Mouse (Mus musculus) embryonic stem cell, embryonic (primary cell): ENCODE data around the gene Dag1.

Experiments
- CTCF ChIA-PET, 4 experiments: fragments of 300-600 bp in 2 of 4; fragments of 350-600 bp in 2 of 4; sonication (Branson Sonifier 250); formaldehyde crosslinking; loops; one replicate each; lab custom pipeline; 2022; ENCODE audit warnings: inconsistent platforms in 2 of 4; lab: Charles Lee
- POLR2A ChIA-PET, 4 experiments: fragments of 300-600 bp in 2 of 4; fragments of 350-600 bp in 2 of 4; sonication (Branson Sonifier 250); formaldehyde crosslinking; loops; one replicate each; lab custom pipeline; 2022; ENCODE audit warnings: antibody characterized with exemption in 4 of 4, inconsistent platforms in 1 of 4; lab: Charles Lee

Dag1 gene

GRCm38 (mm10) chr9:108263131-108263681, 552 bp downstream of the Dag1 start:
- ChIA-PET CTCF (interaction anchor here (0.5 to 4.3 kb wide), 14 partner anchors 8 to 362 kb away, joined by 3 to 39 read pairs (median 4); partner anchors contain the start of gene Apeh (in 1 of the 4)), POLR2A (interaction anchor here (0.6 to 7.6 kb wide), 58 partner anchors 8 to 313 kb away, joined by 3 to 65 read pairs (median 5); partner anchors contain the start of genes Gpx1 (in 4 of the 4), 1700102P08Rik (in 2 of the 4), Amigo3 (in 2 of the 4) and Amt (in 2 of the 4))

- POLR2A ChIA-PET: interaction anchor here in 3 of 4 experiments (0.6 to 7.6 kb wide), 32 partner anchors 7 to 312 kb away, joined by 3 to 65 read pairs (median 6); partner anchors contain the start of genes Gpx1 (in 3 of the 3), Amt (in 2 of the 3), 1700102P08Rik (in 1 of the 3) and Amigo3 (in 1 of the 3)
- CTCF ChIA-PET: interaction anchor here in 2 of 4 experiments (0.5 to 2.9 kb wide), 5 partner anchors 14 to 361 kb away, joined by 3 to 12 read pairs (median 3); partner anchors contain the start of gene Apeh (in 1 of the 2)
Observed at GRCm38 (mm10) chr9:108262494-108263049, 1.2 kb downstream of the Dag1 start.

GRCm38 (mm10) chr9:108261865-108262264, 1.9 kb downstream of the Dag1 start:
- ChIA-PET CTCF (no interaction called here), POLR2A (interaction anchor here in 3 of 4 experiments (0.5 to 7.6 kb wide), 11 partner anchors 10 to 208 kb away, joined by 3 to 65 read pairs (median 4); partner anchors contain the start of genes Mst1 (in 1 of the 3), Nicn1 (in 1 of the 3), Rhoa (in 1 of the 3) and Tcta (in 1 of the 3))

GRCm38 (mm10) chr9:108260526-108260925, 3.2 kb downstream of the Dag1 start:
- ChIA-PET POLR2A (interaction anchor here in 3 of 4 experiments (0.6 to 7.6 kb wide), 11 partner anchors 8 to 222 kb away, joined by 3 to 65 read pairs (median 3); partner anchors contain the start of genes Amt (in 1 of the 3), Gpx1 (in 1 of the 3) and Mst1 (in 1 of the 3)), CTCF (interaction anchor here in 1 of 4 experiments (1.7 kb wide), 1 partner anchor 8 kb away, joined by 4 read pairs; no protein-coding TSS in a partner anchor)

- CTCF ChIA-PET: interaction anchor here in 3 of 4 experiments (0.6 to 1.6 kb wide), 6 partner anchors 8 to 317 kb away, joined by 3 to 6 read pairs (median 4); partner anchors contain the start of genes Dag1 (in 2 of the 3) and Dalrd3 (in 1 of the 3)
- POLR2A ChIA-PET: interaction anchor here in 3 of 4 experiments (0.6 to 9.1 kb wide), 7 partner anchors 11 to 207 kb away, joined by 3 to 65 read pairs (median 4); partner anchors contain the start of gene Dag1 (in 3 of the 3)
Observed at GRCm38 (mm10) chr9:108252766-108253165, 11.0 kb downstream of the Dag1 start.

- POLR2A ChIA-PET: interaction anchor here in 3 of 4 experiments (0.7 to 9.1 kb wide), 6 partner anchors 12 to 87 kb away, joined by 3 to 65 read pairs (median 4); partner anchors contain the start of gene Dag1 (in 2 of the 3)
- CTCF ChIA-PET: interaction anchor here in 3 of 4 experiments (0.6 to 1.6 kb wide), 7 partner anchors 9 to 105 kb away, joined by 3 to 6 read pairs (median 3); partner anchors contain the start of gene Dag1 (in 1 of the 3)
Observed at GRCm38 (mm10) chr9:108251877-108252276, 11.9 kb downstream of the Dag1 start.

GRCm38 (mm10) chr9:108248957-108249356, 14.8 kb downstream of the Dag1 start:
- ChIA-PET POLR2A (interaction anchor here in 2 of 4 experiments (1.5 to 9.1 kb wide), 5 partner anchors 9 to 16 kb away, joined by 3 to 65 read pairs (median 9); partner anchors contain the start of gene Dag1 (in 2 of the 2)), CTCF (interaction anchor here in 2 of 4 experiments (0.5 to 0.8 kb wide), 3 partner anchors 35 to 189 kb away, joined by 3 to 6 read pairs (median 4); no protein-coding TSS in a partner anchor)

GRCm38 (mm10) chr9:108244984-108245383, 18.8 kb downstream of the Dag1 start:
- POLR2A ChIA-PET: interaction anchor here (0.5 to 2.4 kb wide), 11 partner anchors 8 to 148 kb away, joined by 3 to 8 read pairs (median 3); partner anchors contain the start of genes 1700102P08Rik (in 1 of the 4), Dag1 (in 1 of the 4) and Nicn1 (in 1 of the 4)
- CTCF ChIA-PET: interaction anchor here in 3 of 4 experiments (0.6 to 1.4 kb wide), 8 partner anchors 11 to 149 kb away, joined by 3 to 7 read pairs (median 3); no protein-coding TSS in a partner anchor

- POLR2A ChIA-PET: interaction anchor here in 2 of 4 experiments (0.8 to 2.4 kb wide), 5 partner anchors 19 to 23 kb away, joined by 3 to 7 read pairs (median 4); partner anchors contain the start of gene Dag1 (in 2 of the 2)
- CTCF ChIA-PET: interaction anchor here in 2 of 4 experiments (0.8 to 1.4 kb wide), 3 partner anchors 34 to 40 kb away, joined by 3 to 7 read pairs (median 3); no protein-coding TSS in a partner anchor
Observed at GRCm38 (mm10) chr9:108244540-108244939, 19.2 kb downstream of the Dag1 start.

- ChIA-PET POLR2A (interaction anchor here (0.6 to 1.8 kb wide), 10 partner anchors 8 to 39 kb away, joined by 3 to 5 read pairs (median 4); partner anchors contain the start of gene Dag1 (in 1 of the 4)), CTCF (interaction anchor here in 3 of 4 experiments (0.6 to 1.1 kb wide), 4 partner anchors 37 to 201 kb away, joined by 3 to 5 read pairs (median 3); no protein-coding TSS in a partner anchor)
Observed at GRCm38 (mm10) chr9:108239951-108240350, 23.8 kb downstream of the Dag1 start.

- POLR2A ChIA-PET: interaction anchor here in 2 of 4 experiments (1.0 to 2.7 kb wide), 6 partner anchors 11 to 55 kb away, joined by 3 to 16 read pairs (median 4); partner anchors contain the start of gene Dag1 (in 1 of the 2)
- CTCF ChIA-PET: interaction anchor here in 3 of 4 experiments (0.5 to 1.7 kb wide), 3 partner anchors 15 to 46 kb away, joined by 3 to 4 read pairs (median 4); no protein-coding TSS in a partner anchor
Observed at GRCm38 (mm10) chr9:108238831-108239230, 24.9 kb downstream of the Dag1 start.

- ChIA-PET CTCF (interaction anchor here in 2 of 4 experiments (0.5 to 1.7 kb wide), 2 partner anchors 15 to 46 kb away, joined by 4 read pairs; no protein-coding TSS in a partner anchor), POLR2A (interaction anchor here in 2 of 4 experiments (1.0 to 2.7 kb wide), 7 partner anchors 17 to 155 kb away, joined by 3 to 16 read pairs (median 5); partner anchors contain the start of gene Dag1 (in 1 of the 2))
Observed at GRCm38 (mm10) chr9:108238402-108238801, 25.4 kb downstream of the Dag1 start.

- ChIA-PET POLR2A (interaction anchor here in 2 of 4 experiments (0.8 to 1.9 kb wide), 3 partner anchors 14 to 104 kb away, joined by 4 to 7 read pairs (median 4); partner anchors contain the start of gene Gpx1 (in 1 of the 2)), CTCF (no interaction called here)
Observed at GRCm38 (mm10) chr9:108234682-108235081, 29.1 kb downstream of the Dag1 start.

GRCm38 (mm10) chr9:108232908-108233307, 30.9 kb downstream of the Dag1 start:
- CTCF ChIA-PET: no interaction called here

GRCm38 (mm10) chr9:108227911-108228649, 35.7 kb downstream of the Dag1 start:
- POLR2A ChIA-PET: interaction anchor here in 2 of 4 experiments (0.6 to 1.6 kb wide), 10 partner anchors 11 to 510 kb away, joined by 3 to 6 read pairs (median 3); partner anchors contain the start of genes Dag1 (in 1 of the 2), Rhoa (in 1 of the 2) and Tcta (in 1 of the 2)

More at GRCm38 (mm10) chr9:108232908-108233307, 30.9 kb downstream of the Dag1 start:
- POLR2A ChIA-PET: interaction anchor here in 1 of 4 experiments (1.0 to 1.7 kb wide), 3 partner anchors 8 to 31 kb away, joined by 3 to 5 read pairs (median 4); partner anchors contain the start of gene Dag1

GRCm38 (mm10) chr9:108225166-108225565, 38.6 kb downstream of the Dag1 start:
- CTCF ChIA-PET: interaction anchor here in 2 of 4 experiments (0.6 to 1.8 kb wide), 4 partner anchors 22 to 1333 kb away, joined by 3 to 6 read pairs (median 4); no protein-coding TSS in a partner anchor
- POLR2A ChIA-PET: interaction anchor here in 3 of 4 experiments (0.5 to 2.0 kb wide), 6 partner anchors 8 to 81 kb away, joined by 3 to 6 read pairs (median 4); no protein-coding TSS in a partner anchor

More at GRCm38 (mm10) chr9:108227911-108228649, 35.7 kb downstream of the Dag1 start:
- CTCF ChIA-PET: interaction anchor here in 2 of 4 experiments (0.6 to 0.7 kb wide), 2 partner anchors 57 to 588 kb away, joined by 3 to 4 read pairs; no protein-coding TSS in a partner anchor
